Mouse (Mus musculus) myocyte (in vitro differentiated cells): ENCODE results near the gene A130010J15Rik. TPM values are rescaled to one million over a fixed set of nuclear protein-coding genes. Genes with fewer than 3 reads are reported as not detected.

ENCODE experiments used
- H3K27me3 ChIP-seq: one replicate; pipeline ENCODE4 v1.6.1; 2011; ENCODE audit not compliant: control insufficient read depth, insufficient read depth, insufficient read length
- H3K36me3 ChIP-seq: one replicate; pipeline ENCODE4 v1.6.1; 2011; ENCODE audit not compliant: control insufficient read depth, insufficient read depth
- H3K4me2 ChIP-seq: one replicate; pipeline ENCODE4 v1.6.1; 2011; ENCODE audit warnings: low read depth, control low read depth
- H3K4me3 ChIP-seq: one replicate; pipeline ENCODE4 v1.5.1; 2011; ENCODE audit warnings: mild to moderate bottlenecking, control low read depth, moderate library complexity
- H3K79me2 ChIP-seq: one replicate; pipeline ENCODE4 v1.6.1; 2011; ENCODE audit not compliant: control insufficient read depth, insufficient read depth
- H3ac ChIP-seq: one replicate; pipeline ENCODE4 v1.6.1; 2011; ENCODE audit not compliant: control insufficient read depth, insufficient read length
- CEBPB ChIP-seq: IDR thresholded peaks from 2 replicates; pipeline ENCODE4 v1.6.1; 2011; ENCODE audit warnings: mild to moderate bottlenecking, moderate library complexity; ENCODE audit not compliant: poor library complexity, insufficient read depth, severe bottlenecking
- E2F4 ChIP-seq: IDR thresholded peaks from one replicate; pipeline ENCODE4 v1.6.1; 2011; ENCODE audit warnings: mild to moderate bottlenecking, control low read depth, moderate library complexity; ENCODE audit not compliant: insufficient read depth
- MAX ChIP-seq: IDR thresholded peaks from one replicate; pipeline ENCODE4 v1.6.1; 2011; ENCODE audit warnings: low read depth, mild to moderate bottlenecking, control low read depth
- MYOD1 ChIP-seq, 3 experiments: IDR thresholded peaks; one replicate each; pipeline ENCODE4 v1.6.1; 2011; ENCODE audit warnings: control low read depth in 2 of 3, low read depth in 2 of 3, mild to moderate bottlenecking in 2 of 3, moderate library complexity in 1 of 3; ENCODE audit not compliant: insufficient read length in 2 of 3, control insufficient read depth in 1 of 3
- MYOG ChIP-seq, 3 experiments: IDR thresholded peaks; one replicate each; pipeline ENCODE4 v1.6.1; 2011; ENCODE audit warnings: control low read depth in 2 of 3, low read depth in 2 of 3, mild to moderate bottlenecking in 2 of 3; ENCODE audit not compliant: insufficient read length in 2 of 3, control insufficient read depth in 1 of 3, insufficient read depth in 1 of 3
- POLR2A ChIP-seq: IDR thresholded peaks from one replicate; pipeline ENCODE4 v1.6.1; 2011; ENCODE audit warnings: low read depth, mild to moderate bottlenecking, control low read depth, moderate library complexity; ENCODE audit not compliant: insufficient read length
- POLR2AphosphoS2 ChIP-seq: IDR thresholded peaks from one replicate; pipeline ENCODE4 v1.6.1; 2011; ENCODE audit warnings: low read depth, control low read depth; ENCODE audit not compliant: insufficient read length
- REST ChIP-seq: IDR thresholded peaks from one replicate; pipeline ENCODE4 v1.6.1; 2011; ENCODE audit warnings: mild to moderate bottlenecking, control low read depth, moderate library complexity; ENCODE audit not compliant: insufficient read depth, insufficient read length
- SRF ChIP-seq: IDR thresholded peaks from one replicate; pipeline ENCODE4 v1.6.1; 2011; ENCODE audit warnings: low read depth; ENCODE audit not compliant: control insufficient read depth, insufficient read length
- TCF12 ChIP-seq: IDR thresholded peaks from one replicate; pipeline ENCODE4 v1.6.1; 2011; ENCODE audit warnings: mild to moderate bottlenecking, control low read depth; ENCODE audit not compliant: poor library complexity, insufficient read depth, severe bottlenecking
- TCF3 ChIP-seq: IDR thresholded peaks from one replicate; pipeline ENCODE4 v1.6.1; 2011; ENCODE audit warnings: low read depth, control low read depth; ENCODE audit not compliant: insufficient read length
- USF1 ChIP-seq: IDR thresholded peaks from one replicate; pipeline ENCODE4 v1.6.1; 2011; ENCODE audit warnings: low read depth, mild to moderate bottlenecking, control low read depth, moderate library complexity
- polyA plus RNA-seq: library from polyadenylated mRNA; unstranded; fragments of >200 nt; fragmentation: generic; extraction: Trizol; gene quantifications from one replicate; pipeline ENCODE4 v1.2.1, GENCODE M21; 2012; ENCODE audit warnings: missing spikeins

A130010J15Rik gene
- polyA plus RNA-seq, 1 experiment = 5.1 TPM

DNA sequence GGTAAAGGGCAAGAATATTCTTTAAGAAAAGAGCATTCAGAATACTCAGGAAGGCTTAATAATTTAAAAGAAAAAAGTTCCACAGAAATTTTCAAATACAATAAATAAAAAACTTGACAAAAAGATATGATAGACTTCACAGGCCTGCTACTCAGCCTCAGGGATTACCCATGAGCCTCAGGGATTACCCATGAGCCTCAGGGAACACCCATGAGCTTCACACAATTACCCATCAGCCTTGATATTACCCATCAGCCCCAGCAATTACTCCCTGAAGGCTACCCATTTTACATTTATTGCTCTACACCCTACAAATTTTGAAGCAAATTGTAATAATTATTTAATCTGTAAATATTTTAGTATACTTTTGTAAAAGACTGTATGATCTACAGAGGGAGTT lies 35.5 kb upstream of the A130010J15Rik start:
- Histone ChIP-seq H3K4me2 (no peak overlapping the region), H3K36me3 (peaks cover 10% of the 10 kb centered on the region), H3K4me3 (no peak overlapping the region), H3K79me2 (peaks cover 26% of the 10 kb centered on the region), H3K27me3 (peaks cover 6% of the 10 kb centered on the region), H3ac (no peak overlapping the region)
- TF ChIP-seq MAX (no peak), E2F4 (no peak), REST (no peak), MYOG (IDR thresholded peaks at IDR 0.05; ENCODE audit: control insufficient read depth in 1 of 3, insufficient read depth in 1 of 3, insufficient read length in 2 of 3, low read depth in 2 of 3) (no peak), POLR2A (no peak), TCF12 (no peak), TCF3 (no peak), SRF (no peak), USF1 (no peak), MYOD1 (IDR thresholded peaks at IDR 0.05; ENCODE audit: control insufficient read depth in 1 of 3, insufficient read length in 2 of 3, low read depth in 2 of 3) (no peak), POLR2AphosphoS2 (no peak), CEBPB (no peak)

DNA sequence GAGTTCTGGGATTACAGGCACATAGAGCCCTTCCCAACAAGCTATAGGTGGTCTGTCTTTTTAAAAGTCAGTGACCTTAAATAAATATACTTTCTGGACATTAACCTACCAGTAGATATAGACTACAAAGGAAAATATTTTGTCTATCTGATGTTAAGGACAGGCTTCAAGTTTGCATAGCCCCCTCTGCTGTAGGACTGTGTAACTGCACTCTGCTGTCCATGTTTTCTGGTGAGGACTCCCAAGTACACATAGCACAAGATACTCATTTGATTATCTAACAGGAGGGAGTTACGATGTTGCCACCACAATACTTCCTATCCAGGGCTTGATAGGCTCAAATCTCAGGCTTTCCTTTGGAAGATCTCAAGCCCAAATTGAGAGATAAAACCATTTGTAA lies 34.1 kb upstream of the A130010J15Rik start:
- Histone ChIP-seq H3K79me2 (peaks cover 13% of the 10 kb centered on the region), H3K27me3 (peaks cover 6% of the 10 kb centered on the region), H3K4me3 (no peak overlapping the region), H3K4me2 (no peak overlapping the region), H3K36me3 (no peaks in the 10 kb centered on the region), H3ac (no peak overlapping the region)
- no peak for TF ChIP-seq CEBPB
- no peak for TF ChIP-seq TCF3
- no peak for TF ChIP-seq POLR2A
- TF ChIP-seq MYOG (IDR thresholded peaks at IDR 0.05; ENCODE audit: control insufficient read depth in 1 of 3, insufficient read depth in 1 of 3, insufficient read length in 2 of 3, low read depth in 2 of 3) = no peak
- TF ChIP-seq MAX = no peak
- TF ChIP-seq REST = no peak
- no peak for TF ChIP-seq POLR2AphosphoS2
- no peak for TF ChIP-seq SRF
- no peak for TF ChIP-seq TCF12
- no peak for TF ChIP-seq E2F4
- no peak for TF ChIP-seq USF1

DNA sequence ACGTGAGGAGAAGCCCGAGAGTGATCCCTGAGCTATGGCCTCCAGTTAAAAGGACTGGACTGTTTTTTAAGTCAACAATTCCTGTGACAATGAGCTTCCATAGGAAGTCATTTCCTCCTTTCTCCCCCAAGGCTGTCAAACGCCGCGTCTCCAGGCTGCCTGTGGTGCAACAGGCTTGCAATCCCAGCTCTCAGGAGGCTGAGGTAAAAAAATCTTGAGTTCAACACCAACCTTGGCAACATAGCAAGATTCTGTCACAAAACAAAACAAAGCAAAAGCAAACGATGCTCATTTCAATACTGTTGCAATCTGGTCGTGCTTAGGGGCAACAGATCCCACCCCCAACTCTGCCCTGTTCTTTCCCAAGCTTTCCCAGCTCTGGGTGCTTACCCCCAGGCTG lies 29.8 kb upstream of the A130010J15Rik start:
- H3K4me3 ChIP-seq = no peak overlapping the region
- TF ChIP-seq E2F4 (no peak), CEBPB (peak; percentile 94), MAX (no peak)
- peak overlapping the region; percentile 58 for H3K4me2 ChIP-seq
- no peak overlapping the region for H3ac ChIP-seq
- no peaks in the 10 kb centered on the region for H3K79me2 ChIP-seq
- peaks cover 11% of the 10 kb centered on the region for H3K27me3 ChIP-seq
- no peaks in the 10 kb centered on the region for H3K36me3 ChIP-seq

DNA sequence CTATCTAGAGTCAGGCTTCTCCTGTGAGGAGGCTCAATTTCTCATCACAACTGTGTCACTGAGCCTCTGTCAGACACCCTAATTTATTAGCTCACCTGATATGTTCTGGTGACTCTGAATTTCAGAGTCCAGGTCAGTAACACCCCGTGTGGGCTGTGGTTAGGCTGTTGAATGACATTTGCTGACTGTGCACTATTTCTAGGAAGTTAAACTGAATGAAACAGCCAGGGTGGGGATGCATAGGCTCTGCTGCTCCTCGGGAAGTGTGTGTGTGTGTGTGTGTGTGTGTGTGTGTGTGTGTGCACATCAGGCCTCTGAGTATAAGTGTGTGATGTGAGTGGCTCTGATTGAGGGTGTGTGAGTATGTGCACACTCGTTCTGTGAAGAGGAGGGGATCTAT lies 29.2 kb upstream of the A130010J15Rik start:
- no peaks in the 10 kb centered on the region for H3K79me2 ChIP-seq
- no peaks in the 10 kb centered on the region for H3K36me3 ChIP-seq
- H3ac ChIP-seq = no peak overlapping the region
- TF ChIP-seq TCF3 = no peak
- no peak for TF ChIP-seq POLR2AphosphoS2
- no peak for TF ChIP-seq REST
- no peak for TF ChIP-seq MYOG (IDR thresholded peaks at IDR 0.05; ENCODE audit: control insufficient read depth in 1 of 3, insufficient read depth in 1 of 3, insufficient read length in 2 of 3, low read depth in 2 of 3)
- TF ChIP-seq TCF12 = no peak
- no peak for TF ChIP-seq MYOD1 (IDR thresholded peaks at IDR 0.05; ENCODE audit: control insufficient read depth in 1 of 3, insufficient read length in 2 of 3, low read depth in 2 of 3)
- TF ChIP-seq MAX = no peak
- no peak for TF ChIP-seq SRF
- no peak for TF ChIP-seq POLR2A
- H3K27me3 ChIP-seq = peaks cover 11% of the 10 kb centered on the region
- H3K4me2 ChIP-seq = peak overlapping the region; percentile 58
- no peak overlapping the region for H3K4me3 ChIP-seq

DNA sequence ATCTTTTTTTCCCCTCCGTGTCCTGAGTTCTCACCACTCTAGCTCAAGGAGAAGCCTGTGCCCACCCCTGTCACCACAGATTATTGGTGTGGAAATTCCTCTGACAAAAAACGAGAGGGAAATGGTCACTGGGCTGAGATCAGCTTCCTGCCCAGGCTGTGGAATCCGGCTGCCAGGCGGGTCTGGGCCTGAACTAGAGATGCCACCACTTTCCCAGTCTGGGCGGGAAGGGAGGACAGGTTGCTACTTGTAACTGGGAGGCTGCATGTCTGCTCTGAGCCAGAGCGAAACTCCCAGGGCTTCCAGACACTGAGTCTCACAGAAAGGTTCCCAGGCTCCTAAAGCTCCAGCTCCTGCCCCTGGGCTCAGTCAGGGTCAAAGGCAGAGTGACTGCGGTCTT lies 26.7 kb upstream of the A130010J15Rik start:
- H3K4me3 ChIP-seq = no peak overlapping the region
- no peak for TF ChIP-seq TCF12
- no peak for TF ChIP-seq MAX

More for the DNA sequence above, 26.7 kb upstream of the A130010J15Rik start:
- Histone ChIP-seq H3K36me3 (no peaks in the 10 kb centered on the region), H3ac (no peak overlapping the region), H3K4me2 (no peak overlapping the region), H3K27me3 (peaks cover 12% of the 10 kb centered on the region), H3K79me2 (no peaks in the 10 kb centered on the region)
